Mouse (Mus musculus) ES-E14 (cell line): Measurements from ENCODE around the gene Pigb. TPM values are rescaled to one million over a fixed set of nuclear protein-coding genes. Genes with fewer than 3 reads are reported as not detected.

Experiments
- DNase-seq: peaks from one replicate; pipeline ENCODE4 v3.0.0-alpha.2; 2013; ENCODE audit warnings: low read depth, low spot score
- H3K27ac ChIP-seq: 2 replicates; pipeline ENCODE4 v1.5.1; 2012; ENCODE audit warnings: low read depth, mild to moderate bottlenecking, low read length, moderate library complexity, mixed read lengths; ENCODE audit not compliant: poor library complexity, insufficient read depth, severe bottlenecking
- H3K36me3 ChIP-seq: 2 replicates; pipeline ENCODE4 v1.6.1; 2012; ENCODE audit warnings: mild to moderate bottlenecking, low read length, moderate library complexity, mixed read lengths; ENCODE audit not compliant: control insufficient read depth, poor library complexity, insufficient read depth, severe bottlenecking
- H3K4me1 ChIP-seq, 2 experiments: fragments of 150-350 bp in 1 of 2; sonication (generic) in 1 of 2; 2 replicates each; pipeline ENCODE4 v1.6.1; 2012; ENCODE audit warnings: low read length in 2 of 2, mild to moderate bottlenecking in 1 of 2, mixed read lengths in 1 of 2; ENCODE audit not compliant: control insufficient read depth in 2 of 2, insufficient read depth in 2 of 2, poor library complexity in 1 of 2
- H3K4me3 ChIP-seq, 2 experiments: fragments of 150-350 bp in 1 of 2; sonication (generic) in 1 of 2; 2 replicates each; pipeline ENCODE4 v1.5.1; 2012; ENCODE audit warnings: low read length in 2 of 2, low read depth in 1 of 2, mild to moderate bottlenecking in 1 of 2, mixed read lengths in 1 of 2; ENCODE audit not compliant: insufficient read depth in 1 of 2, poor library complexity in 1 of 2, severe bottlenecking in 1 of 2
- H3K9ac ChIP-seq: 2 replicates; pipeline ENCODE4 v1.6.1; 2012; ENCODE audit warnings: low read depth, mild to moderate bottlenecking, low read length, mixed read lengths; ENCODE audit not compliant: poor library complexity, insufficient read depth, severe bottlenecking
- H3K9me3 ChIP-seq: fragments of 150-350 bp; sonication (generic); 2 replicates; pipeline ENCODE4 v1.6.1; 2012; ENCODE audit warnings: low read depth, mild to moderate bottlenecking, low read length; ENCODE audit not compliant: control insufficient read depth, insufficient read depth
- CHD2 ChIP-seq: IDR thresholded peaks from 2 replicates; pipeline ENCODE4 v1.6.1; 2014; ENCODE audit warnings: mild to moderate bottlenecking, low read depth, low read length, inconsistent platforms
- HCFC1 ChIP-seq: IDR thresholded peaks from 2 replicates; pipeline ENCODE4 v1.6.1; 2012; ENCODE audit warnings: low read length, inconsistent platforms, borderline replicate concordance; ENCODE audit not compliant: insufficient read depth
- MAFK ChIP-seq: IDR thresholded peaks from 2 replicates; pipeline ENCODE4 v1.6.1; 2014; ENCODE audit warnings: mild to moderate bottlenecking, low read depth, low read length, inconsistent platforms; ENCODE audit not compliant: insufficient read depth
- ZC3H11A ChIP-seq: IDR thresholded peaks from 2 replicates; pipeline ENCODE4 v1.6.1; 2012; ENCODE audit warnings: low read depth, mild to moderate bottlenecking, inconsistent platforms, low read length, borderline replicate concordance
- ZNF384 ChIP-seq: IDR thresholded peaks from 2 replicates; pipeline ENCODE4 v1.6.1; 2012; ENCODE audit warnings: low read depth, low read length, inconsistent platforms
- in situ Hi-C, 2 experiments: fragments of 600-800 bp; cut with MboI; formaldehyde crosslinking; loops; one replicate each; pipeline ENCODE4 v1.15.1; 2025; ENCODE audit warnings: low sequenced_read_pairs in 2 of 2, inconsistent platforms in 1 of 2; ENCODE audit not compliant: unreplicated experiment in 2 of 2
- total RNA-seq: library from RNA; depleted of rRNA; stranded (reverse); fragments of 300-350 nt; gene quantifications from 2 replicates; pipeline ENCODE4 v1.2.3, GENCODE M21; 2012

The Pigb gene
- total RNA-seq, 1 experiment: 14.9 TPM

DNA sequence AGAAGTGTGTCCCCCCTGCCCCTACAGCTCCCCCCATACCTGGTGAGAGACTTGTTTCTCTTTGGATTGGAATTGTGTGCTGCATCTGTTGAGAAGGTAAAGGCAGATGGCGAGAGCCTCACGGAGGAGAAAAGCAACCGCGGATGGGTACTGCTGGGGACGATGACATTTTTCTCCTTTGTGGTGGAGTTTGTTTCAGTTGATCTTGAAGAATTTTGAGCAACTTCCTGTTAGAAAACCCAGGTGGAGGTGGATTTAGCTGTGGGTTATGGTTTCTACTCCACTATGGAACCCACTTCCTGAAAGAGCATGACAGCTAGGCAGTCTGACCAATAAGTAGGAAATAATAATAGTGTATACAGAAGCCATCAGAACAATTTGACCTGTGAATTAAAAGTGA is 33.0 kb upstream of the Pigb start:
- Histone ChIP-seq H3K36me3 (no peaks in the 10 kb centered on the region), H3K9me3 (no peaks in the 10 kb centered on the region), H3K4me1 (peaks cover 6 to 19% of the 10 kb centered on the region in 2 experiments; a peak in 3 of 4 replicates), H3K9ac (no peak overlapping the region), H3K4me3 (no peak overlapping the region), H3K27ac (no peak overlapping the region)
- no peak for TF ChIP-seq ZNF384
- no peak for TF ChIP-seq HCFC1
- no peak for DNase-seq
- in situ Hi-C loops: no loop called here

DNA sequence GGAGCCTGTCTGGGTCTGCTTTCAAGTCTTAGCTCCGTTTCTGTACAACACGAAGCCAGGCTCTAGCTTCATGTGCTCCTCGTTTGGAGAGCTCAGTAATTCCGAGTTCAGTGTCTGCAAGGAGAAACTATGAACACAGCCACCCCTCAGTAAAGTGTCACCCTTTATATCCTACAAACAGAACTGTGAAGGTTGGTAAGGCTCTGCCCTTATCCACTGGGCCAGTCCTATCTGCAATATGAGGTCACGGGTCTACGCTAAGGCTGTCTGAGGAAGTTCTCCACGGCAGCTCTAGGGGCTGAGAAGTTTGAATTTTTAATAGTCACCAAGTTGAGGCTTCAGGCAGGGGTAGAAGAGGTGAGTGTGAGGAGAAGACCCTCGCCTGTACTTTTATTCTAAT is 32.2 kb upstream of the Pigb start:
- Histone ChIP-seq H3K9ac (no peak overlapping the region), H3K4me1 (peaks cover 9 to 24% of the 10 kb centered on the region in 2 experiments; a peak in 3 of 4 replicates), H3K27ac (no peak overlapping the region), H3K4me3 (no peak overlapping the region), H3K9me3 (no peaks in the 10 kb centered on the region), H3K36me3 (no peaks in the 10 kb centered on the region)
- TF ChIP-seq CHD2 (no peak), ZC3H11A (no peak), ZNF384 (no peak), MAFK (no peak), HCFC1 (no peak)
- in situ Hi-C loops: no loop called here
- no peak for DNase-seq

DNA sequence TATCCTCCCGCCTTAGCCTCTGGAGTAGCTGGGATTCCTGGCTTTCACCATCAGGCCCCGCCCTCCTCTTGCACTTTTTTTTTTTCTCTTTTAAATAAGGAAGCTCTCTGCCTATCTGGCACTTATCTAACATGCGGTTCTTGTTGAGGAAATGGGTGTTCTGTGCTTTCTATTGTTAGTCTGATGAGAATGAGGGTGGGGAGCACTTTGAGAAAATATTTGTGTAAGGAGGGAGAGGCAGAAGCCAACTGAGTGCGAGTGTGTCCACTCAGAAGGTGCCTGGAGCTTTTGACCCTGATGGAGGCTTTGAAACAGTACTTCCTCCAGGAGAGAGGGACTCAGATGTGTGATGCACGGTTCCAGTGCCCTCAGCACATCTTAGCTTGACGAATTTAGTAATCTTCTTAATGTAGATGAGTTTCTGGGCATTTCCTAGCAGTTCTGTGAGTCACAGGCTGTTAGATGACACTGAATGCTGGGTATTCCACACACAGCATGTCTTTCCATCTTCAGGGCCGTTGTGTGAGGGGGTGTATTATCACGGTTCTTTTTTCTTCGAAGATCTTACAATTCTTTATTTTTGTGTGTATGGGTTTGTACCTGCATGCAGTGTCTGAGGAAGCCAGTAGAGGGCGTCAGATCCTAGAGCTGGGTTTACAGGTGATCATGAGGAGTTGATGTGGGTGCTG is 30.9 kb upstream of the Pigb start:
- Histone ChIP-seq H3K27ac (peak overlapping the region; percentile 92), H3K9me3 (no peaks in the 10 kb centered on the region), H3K4me3 (no peak overlapping the region), H3K9ac (no peak overlapping the region; the same call in 1 of the 2 replicates), H3K36me3 (no peaks in the 10 kb centered on the region), H3K4me1 (peaks cover 9 to 20% of the 10 kb centered on the region in 2 experiments; a peak in 3 of 4 replicates)
- in situ Hi-C loops: no loop called here
- TF ChIP-seq ZNF384: peak; percentile 95
- no peak for TF ChIP-seq CHD2
- no peak for TF ChIP-seq MAFK
- TF ChIP-seq ZC3H11A: 0 out of 2 replicates have a peak, but pooled peaks have one; percentile 1
- TF ChIP-seq HCFC1: no peak
- peak; percentile 75 for DNase-seq

DNA sequence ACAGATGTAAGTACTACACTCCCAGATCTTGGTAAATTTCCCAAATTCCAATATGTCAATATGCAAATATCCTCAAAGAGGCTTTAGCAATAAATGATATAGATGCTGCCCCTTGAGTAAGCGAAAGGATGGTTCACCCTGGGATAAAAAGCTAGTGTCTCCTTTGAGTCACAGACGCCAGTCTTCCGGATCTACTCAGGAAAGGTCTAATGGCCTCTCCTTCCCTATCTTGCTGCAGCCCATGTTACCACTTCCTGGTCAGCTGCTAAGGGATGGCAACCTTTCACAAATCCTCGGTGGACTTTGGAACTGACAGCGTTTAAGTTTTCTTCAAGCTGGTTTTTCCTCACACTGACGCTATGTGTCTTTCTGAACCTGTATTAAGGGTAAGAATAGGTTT is 28.5 kb upstream of the Pigb start:
- DNase-seq: no peak
- in situ Hi-C loops: no loop called here
- no peak overlapping the region for H3K9ac ChIP-seq
- TF ChIP-seq MAFK: no peak
- no peak for TF ChIP-seq ZNF384
- no peak for TF ChIP-seq HCFC1
- no peak for TF ChIP-seq ZC3H11A
- TF ChIP-seq CHD2: no peak
- no peaks in the 10 kb centered on the region for H3K9me3 ChIP-seq
- no peaks in the 10 kb centered on the region for H3K36me3 ChIP-seq
- no peak overlapping the region for H3K27ac ChIP-seq
- H3K4me1 ChIP-seq: peaks cover 9 to 21% of the 10 kb centered on the region in 2 experiments; a peak in 3 of 4 replicates
- no peak overlapping the region for H3K4me3 ChIP-seq
